Mouse (Mus musculus) frontal cortex, postnatal 25 days (tissue): ENCODE data around the gene Elp4.

Experiments used
- DNase-seq, 2 experiments: peaks; one replicate each; pipeline ENCODE4 v3.0.0; 2022; ENCODE audit warnings: low spot score in 2 of 2

Gene Elp4

GRCm38 (mm10) chr2:105726657-105727056, 177.7 kb downstream of the Elp4 start:
- DNase-seq: no peak

DNA sequence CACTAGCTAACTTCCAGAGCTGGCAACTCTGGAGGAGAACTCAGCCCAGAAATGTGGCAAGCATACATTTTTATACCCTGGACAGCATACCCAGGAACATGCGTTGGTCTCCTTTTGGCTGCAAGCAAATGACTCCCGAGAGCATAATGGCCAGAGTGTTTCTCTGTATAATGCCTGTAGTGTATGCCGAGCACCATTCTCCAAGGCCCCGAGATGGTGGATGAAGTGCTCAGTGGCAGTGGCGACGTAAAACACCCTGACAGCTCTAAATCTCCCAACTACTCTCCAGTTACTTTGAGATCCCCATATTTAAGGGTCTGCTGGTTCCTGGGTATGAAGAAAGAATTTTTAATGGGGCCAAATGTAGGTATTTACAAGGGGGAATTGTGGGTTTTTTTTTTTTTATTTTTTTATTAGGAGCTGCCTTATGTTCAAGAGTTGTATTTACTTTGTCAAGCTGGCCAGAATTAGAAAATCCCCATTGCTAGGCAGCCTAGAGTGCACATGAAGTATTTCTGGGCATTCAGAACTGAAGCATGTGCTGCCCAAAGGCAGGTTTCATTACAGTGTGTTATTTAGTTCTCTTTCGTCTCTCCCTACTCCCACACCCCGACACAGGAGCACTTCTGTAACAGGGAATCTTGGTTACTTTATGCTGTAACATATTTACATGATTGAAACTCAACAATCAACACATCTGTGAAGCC, 188.8 kb downstream of the Elp4 start:
- no peak for DNase-seq

DNA sequence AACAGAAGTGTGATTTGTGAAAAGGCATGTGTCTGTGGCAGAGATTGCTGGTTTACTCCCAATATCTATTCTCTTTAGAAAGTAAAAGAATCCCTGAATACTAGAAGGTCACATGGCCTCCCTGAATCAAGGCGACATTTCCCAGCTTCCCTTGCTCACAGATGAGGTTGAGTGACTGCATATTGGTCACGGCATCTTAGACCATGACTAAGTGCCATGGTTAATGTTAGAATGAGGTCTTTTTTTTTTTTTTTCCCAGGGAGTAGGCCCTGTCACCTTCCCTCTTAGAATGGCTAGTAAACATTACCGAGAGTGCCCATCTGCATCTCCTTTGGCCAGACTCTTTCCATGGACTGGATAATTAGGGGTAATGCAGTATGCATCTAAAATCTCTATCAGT, 193.9 kb downstream of the Elp4 start:
- DNase-seq: no peak

DNA sequence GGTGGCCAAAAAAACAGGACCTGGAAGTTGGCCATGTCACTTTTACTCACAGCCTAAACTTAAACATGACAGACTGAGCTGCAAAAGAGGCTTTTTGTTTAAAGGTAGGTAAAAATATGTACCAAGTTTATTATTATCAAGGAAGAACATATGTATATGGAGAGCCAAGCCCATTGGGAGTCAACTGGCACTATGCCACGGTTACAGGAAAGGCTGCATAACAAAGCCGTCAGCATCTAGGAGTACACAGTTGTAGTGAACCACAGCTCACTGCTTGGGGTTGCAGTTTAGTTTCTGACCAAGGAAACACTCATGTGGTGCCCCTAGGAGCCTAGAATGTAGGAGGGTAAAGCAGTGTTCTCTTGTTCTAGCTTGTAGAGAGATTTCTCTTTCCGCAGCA, 195.2 kb downstream of the Elp4 start:
- DNase-seq: no peak

- no peak for DNase-seq
Observed at GRCm38 (mm10) chr2:105705320-105705719, 199.0 kb downstream of the Elp4 start.

- DNase-seq: no peak
Observed at GRCm38 (mm10) chr2:105702586-105702985, 201.8 kb downstream of the Elp4 start.

DNA sequence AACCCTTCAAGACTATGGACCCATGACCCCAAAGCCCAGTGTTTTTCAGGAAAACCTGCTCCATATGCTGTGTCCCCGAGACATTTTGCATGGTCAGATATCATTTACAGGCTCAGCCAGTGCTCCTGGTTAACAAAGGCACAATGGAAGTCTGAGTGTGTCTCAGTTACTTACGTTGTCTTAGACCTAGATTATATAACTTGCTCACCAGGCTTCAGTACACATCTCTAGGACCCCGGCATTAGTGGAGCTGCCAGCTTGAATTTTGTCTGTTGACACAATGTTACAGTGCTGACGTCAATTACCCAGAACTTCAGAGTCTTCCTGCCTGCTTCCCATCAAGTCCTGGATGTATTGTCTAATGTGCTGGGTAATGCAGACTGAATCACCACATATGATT, 202.6 kb downstream of the Elp4 start:
- DNase-seq: no peak

DNA sequence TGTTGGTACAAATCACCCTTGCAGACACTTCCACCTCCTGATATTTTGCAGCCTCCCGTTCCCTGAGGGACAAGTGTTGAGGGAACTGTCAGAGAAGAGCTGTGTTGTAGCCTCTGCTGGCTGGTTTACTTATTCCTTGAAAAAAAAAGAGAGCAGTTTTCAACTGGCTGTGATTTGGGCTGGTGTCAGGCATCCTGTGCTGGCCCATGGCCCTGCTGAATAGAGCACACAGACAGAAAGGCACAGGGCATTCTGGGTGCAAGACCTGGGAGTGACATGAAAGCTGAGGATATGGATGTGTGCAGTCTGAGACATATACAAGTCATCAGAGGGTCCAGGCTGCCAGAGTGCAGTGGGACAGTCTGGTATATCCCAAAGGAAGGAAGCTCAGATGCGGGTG, 205.7 kb downstream of the Elp4 start:
- DNase-seq: no peak

DNA sequence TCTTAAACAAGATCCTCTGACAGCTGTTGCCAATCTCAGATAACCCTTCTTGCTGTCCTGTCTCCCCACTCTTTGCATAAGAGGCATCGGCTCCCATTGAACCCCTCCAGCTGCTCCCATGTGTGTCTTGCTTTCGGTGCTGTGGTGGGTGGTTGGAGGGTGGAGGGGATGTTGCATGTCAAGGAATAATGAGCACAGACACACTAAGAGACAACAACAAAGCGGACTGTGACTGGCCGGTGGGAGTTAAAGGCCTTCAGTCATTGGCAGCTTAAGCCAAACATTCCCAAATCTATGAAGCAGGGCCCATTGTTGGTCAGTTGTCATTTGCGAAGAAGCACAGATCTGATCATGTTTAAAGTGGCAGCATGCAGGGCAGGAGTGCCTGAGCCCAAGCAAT, 206.6 kb downstream of the Elp4 start:
- no peak for DNase-seq

GRCm38 (mm10) chr2:105691296-105691695, 213.1 kb downstream of the Elp4 start:
- no peak for DNase-seq

DNA sequence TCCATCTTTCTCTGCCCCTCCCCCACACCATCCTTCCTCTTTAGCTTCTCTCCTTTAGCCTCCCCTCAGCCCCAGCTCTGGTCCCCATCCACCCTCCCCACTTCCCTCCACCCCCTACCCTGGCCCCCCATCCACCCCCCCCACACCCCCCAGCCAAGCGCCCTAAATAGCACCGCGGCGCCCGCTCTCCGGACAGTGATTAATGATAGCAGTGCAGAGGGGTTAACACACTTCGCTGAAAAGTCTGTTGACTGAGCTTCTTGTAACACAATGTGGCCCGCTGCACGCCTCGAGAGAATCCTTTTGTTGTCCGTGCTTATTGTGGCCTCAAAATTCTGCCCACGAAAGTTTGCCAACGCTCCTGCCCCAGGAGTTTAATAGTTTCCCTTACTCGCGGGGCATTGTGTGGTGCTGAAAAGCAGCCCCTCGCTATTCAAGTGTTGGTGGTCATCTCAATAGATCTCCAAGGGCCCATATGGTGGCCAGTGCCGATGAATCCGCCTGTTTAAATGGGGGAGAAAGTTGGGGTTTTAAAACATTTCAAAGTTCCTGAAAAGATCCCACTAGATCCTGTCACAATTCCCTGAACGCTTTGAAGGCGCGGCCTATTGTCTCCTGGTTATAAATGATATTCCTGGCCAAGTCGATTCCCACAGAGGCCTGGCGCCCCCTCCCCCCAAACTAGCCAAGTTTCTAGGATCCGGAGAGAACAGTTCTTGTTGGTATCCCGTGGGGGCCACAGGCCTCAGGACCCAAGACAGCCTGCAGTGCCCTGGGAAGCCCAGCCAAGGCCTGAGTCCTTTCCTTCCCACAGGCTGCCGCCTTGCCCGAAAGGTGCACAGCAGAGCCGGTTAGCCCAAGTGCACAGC, 214.4 kb downstream of the Elp4 start:
- DNase-seq: no peak

- DNase-seq: no peak
Observed at GRCm38 (mm10) chr2:105689304-105689770, 215.0 kb downstream of the Elp4 start.

GRCm38 (mm10) chr2:105688436-105689303, 215.7 kb downstream of the Elp4 start:
- DNase-seq: no peak

GRCm38 (mm10) chr2:105688011-105688410, 216.4 kb downstream of the Elp4 start:
- no peak for DNase-seq

- DNase-seq: no peak
Observed at GRCm38 (mm10) chr2:105687317-105687991, 216.9 kb downstream of the Elp4 start.

DNA sequence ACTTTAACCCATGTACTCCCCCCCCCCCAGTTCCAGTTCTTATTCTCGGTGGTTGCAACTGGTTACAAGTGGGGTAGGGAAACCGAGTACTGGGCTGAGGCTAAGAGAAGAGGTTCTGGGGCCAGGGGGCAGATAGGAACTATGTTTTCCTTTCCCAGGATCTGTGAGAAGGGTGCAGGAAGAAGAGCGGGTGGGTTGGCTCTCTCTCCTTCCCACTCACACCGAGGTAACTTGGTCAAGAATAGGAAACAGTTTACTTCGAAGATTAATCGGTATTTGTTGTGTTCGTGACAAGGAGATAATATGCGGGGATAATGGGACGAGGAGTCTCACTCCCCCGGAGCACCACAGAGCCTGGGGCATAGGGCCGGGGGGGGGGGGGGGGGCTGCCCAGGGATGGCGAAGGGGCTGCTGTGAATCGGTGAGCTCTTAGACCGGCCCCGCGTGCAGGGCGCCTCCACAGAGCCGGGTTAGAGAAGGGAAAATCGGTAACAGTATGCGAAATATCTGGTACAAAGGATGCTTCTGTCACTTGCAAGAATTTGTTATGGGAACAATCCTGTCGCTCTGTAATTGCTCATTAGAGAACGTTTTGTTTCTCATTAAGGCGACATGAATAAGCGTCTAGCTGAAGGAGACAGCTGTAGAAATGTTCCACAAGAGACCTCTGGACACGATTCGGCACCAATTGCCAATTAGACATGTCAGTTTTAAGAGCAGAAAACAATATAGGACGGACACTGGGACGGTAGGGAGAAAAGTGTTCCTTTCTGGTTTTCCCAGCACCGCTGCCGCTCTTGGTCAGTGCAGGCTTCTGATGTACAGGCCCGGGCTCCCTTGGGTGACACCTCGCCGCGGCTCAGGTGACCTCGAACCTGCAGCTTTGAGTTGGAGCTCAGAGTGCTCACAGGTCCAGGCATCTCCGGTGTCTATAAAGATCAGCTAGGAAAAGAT, 217.7 kb downstream of the Elp4 start:
- no peak for DNase-seq

DNA sequence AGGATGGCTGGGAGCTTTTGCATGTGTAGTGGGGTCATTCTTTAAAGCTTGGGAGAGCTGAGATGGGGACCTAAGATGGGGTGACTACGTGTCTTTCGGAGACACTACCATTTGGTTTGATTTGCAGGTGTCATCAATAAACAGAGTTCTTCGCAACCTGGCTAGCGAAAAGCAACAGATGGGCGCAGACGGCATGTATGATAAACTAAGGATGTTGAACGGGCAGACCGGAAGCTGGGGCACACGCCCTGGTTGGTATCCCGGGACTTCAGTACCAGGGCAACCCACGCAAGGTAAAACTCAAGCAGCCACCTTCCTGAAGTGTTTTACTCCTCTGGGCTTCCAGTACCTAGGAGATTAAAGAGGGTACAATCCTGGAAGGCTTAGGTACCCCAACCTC, 218.7 kb downstream of the Elp4 start:
- no peak for DNase-seq

- DNase-seq: no peak
Observed at GRCm38 (mm10) chr2:105684991-105685650, 219.2 kb downstream of the Elp4 start.

GRCm38 (mm10) chr2:105683771-105684410, 220.5 kb downstream of the Elp4 start:
- no peak for DNase-seq
